Mouse (Mus musculus) urinary bladder, adult 18-20 months (tissue): Measurements from ENCODE around the gene Map3k20.

Source experiments
- DNase-seq, 2 experiments: peaks; one replicate each; pipeline ENCODE4 v3.0.0; 2022; ENCODE audit warnings: low spot score in 2 of 2, mixed read lengths in 2 of 2

The Map3k20 gene

DNA sequence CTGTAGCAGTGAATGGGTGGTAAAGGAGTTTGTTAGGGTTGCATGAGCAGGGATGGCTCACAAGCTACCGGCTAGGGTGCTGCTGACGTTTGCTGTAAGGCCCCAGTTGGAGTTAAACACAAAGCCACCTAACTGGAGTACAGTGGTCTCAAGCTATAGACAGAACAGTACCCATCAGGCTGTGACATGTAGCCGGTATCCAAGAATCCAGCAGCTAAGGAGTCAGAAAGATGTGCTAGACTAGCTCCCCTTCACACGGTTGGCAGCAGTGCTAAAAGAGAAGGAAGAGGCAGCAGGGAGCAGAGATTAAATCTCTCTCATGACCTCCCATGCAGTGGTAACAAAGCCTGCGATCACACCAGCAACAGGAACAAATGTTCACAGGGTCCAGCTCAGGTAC lies 36.2 kb downstream of the Map3k20 start:
- no peak for DNase-seq

DNA sequence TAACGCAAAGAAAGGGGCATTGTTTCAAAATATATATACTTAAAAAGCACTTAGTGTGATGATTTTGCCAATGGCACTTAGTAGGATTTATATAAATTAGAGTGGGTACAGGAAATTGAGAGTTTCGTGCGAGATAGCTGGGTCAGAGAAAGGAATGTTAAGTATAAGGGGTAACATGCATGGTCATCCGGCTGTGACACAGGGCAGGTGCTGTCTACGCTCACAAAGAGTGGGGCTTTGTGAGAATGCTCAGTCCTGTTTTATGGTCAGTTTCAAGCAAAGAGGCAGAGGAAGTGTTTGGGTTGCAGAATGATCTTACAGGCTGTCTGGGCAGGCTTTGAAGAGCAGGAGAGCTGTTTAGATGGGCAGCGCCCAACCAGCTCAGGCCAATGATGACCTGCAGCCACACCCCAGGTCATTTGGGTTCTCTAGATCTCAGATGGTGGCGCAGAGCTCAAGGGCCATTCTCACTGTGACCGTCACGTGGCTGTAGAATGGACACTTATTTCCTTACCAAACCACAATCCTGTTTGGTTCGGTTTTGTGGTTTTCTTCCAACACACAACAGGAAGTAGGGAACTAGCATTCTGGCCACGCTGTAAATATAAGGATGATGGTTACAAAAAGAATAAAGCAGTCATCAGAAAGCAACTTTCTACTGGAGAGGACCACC lies 37.4 kb downstream of the Map3k20 start:
- DNase-seq, result no peak

DNA sequence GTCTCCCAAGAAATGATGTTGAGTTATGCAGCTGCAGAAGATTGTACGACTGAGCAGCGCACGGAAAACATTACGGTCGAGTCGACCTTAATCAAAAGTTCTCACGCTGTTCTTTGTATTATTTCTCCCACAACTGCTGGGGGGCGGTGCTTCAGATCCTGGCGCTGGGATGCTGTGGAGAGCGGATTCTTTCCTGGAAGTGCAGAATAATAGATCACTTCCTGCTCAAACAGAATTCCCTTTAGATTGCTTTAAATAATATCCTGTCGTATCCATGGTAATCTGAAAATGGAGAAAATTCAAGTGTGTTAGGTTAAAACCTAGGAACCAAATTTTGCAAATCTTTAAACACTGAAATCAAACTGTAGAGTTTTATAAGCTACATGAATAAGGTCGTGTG lies 39.0 kb downstream of the Map3k20 start:
- DNase-seq, result no peak

DNA sequence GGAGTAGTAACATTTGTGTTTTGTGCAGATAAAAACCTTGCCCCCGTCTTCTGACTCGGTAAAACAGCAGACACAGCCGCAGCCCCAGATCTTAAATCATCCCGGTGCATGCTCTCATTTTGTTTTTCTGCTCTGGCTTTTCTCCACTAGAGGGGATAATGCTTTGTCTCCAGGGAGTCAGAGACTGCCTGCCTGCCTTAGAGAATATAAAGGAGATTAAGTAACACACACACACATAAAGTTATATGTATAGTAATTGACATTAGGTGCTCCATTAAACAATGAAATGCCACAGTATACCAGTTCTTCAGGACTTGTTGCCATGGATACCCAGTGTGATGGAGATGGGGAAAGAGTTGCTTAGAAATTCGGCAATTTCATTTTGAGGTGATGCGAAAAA lies 41.1 kb downstream of the Map3k20 start:
- no peak for DNase-seq

DNA sequence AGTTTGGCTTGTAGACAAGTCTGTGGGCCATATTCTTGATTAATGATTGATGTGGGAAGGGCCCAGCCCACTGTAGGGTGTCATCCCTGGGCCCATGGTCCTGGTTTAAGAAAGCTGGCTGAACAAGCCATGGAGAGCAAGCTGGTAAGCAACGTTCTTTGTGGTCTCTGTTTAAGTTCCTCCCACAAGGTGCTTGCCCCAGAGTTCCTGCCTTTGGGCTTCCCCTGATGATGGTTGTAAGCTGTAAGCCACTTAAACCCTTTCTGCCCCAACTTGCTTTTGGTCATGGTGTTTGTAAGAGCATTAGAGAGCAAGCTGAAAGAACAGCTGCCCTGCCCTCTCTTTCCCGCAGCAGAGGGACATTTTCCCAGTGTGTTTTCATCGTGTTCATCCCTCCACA lies 43.0 kb downstream of the Map3k20 start:
- no peak for DNase-seq

DNA sequence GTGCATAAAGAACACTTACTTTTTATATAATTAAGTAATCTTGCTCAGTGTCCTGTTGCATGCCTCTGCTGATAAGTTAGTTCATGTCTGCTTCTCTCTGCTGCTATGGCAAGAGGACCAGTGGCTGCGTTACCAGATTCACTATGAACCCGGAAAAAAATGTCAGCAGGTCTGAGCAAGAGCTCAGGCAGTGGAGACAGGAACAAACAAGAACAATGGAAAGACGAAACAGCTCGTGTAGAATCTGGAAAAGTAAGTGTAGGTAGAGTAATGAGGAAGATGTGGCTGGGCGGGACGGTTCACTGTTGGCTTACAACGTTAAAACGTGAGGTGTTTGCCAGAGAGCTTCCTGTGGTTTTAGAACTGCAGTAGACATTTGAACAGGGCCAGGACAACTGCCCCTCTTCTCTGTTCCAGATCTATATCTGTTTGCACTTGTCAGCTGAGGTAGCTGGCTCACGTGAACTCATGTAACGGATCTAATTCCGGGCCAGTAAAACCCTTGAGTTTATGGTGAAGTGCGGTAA lies 45.6 kb downstream of the Map3k20 start:
- DNase-seq, result peak; percentile 10 to 38

DNA sequence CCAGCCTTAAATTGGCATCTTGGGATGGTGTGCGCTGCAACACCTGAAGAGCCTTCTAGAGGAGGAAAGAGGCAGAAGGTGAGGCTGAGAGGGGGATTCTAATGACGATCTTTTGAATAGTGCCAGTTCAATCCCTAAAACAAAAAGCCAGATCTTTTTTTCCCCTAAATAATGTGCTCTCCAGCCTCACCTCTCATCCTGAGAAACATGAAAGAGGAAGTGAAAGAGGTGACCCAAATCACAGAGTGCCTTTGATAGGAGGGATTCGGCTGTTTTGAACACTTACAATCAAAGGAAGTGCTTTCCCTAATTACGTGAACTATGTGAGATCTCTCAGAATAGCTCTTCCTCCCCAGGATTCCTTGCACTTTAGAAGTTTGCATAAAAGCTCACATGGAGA lies 46.6 kb downstream of the Map3k20 start:
- DNase-seq, result no peak

DNA sequence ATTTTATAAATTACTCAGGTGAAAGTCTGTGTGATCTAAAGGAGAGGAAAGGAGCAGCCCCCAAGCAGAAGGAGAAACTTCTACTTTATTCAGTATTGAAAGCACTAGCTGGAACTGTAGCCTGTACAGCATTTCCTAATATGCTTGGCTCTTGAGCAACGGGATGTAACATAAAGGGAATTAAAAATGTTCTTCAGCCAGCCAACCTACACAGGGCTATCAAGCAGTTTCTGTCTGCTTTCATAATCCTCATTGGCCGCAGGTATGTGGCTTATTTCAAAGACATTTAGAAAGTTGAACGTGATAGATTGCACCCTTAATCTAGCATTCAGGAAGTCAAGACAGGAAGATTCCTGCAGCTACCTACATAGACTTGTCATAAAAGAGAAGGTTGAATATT lies 47.8 kb downstream of the Map3k20 start:
- DNase-seq, result no peak

DNA sequence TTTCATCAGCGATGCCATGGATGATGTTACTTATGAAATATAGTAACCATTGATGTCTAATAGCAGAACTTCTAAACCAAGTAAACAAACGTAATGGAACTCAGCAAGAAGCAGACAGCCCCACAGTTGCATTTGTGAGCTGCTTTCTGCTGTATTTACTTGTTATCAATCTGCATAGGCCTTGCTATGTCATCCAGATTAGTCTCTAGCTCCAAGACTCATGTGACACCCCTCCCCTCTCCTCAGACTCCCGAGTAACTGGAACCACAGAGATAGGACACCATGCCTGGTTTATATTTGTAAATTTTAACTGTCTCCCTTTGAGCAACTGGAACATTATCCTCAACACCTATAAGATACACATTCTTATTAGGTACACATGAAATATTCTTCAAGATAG lies 51.4 kb downstream of the Map3k20 start:
- no peak for DNase-seq

DNA sequence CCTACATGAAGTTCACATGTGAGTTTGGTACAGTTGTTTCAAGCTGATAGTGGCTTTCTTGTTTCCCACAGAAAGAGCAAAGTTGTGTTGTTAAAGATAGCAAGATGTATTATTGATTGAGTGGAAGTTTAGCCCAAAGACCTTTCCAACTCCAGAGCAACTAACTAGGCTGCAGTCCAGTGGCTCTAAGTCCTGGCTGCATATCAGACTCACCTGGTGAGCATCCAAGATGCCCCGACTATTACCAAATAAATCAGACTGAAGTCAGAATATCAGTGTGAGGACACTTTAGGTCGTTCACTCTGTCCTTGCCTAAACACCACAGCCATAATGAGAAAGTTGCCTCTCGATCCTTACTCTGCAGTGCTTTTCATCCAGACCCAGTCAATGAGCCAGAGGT lies 59.8 kb downstream of the Map3k20 start:
- no peak for DNase-seq

DNA sequence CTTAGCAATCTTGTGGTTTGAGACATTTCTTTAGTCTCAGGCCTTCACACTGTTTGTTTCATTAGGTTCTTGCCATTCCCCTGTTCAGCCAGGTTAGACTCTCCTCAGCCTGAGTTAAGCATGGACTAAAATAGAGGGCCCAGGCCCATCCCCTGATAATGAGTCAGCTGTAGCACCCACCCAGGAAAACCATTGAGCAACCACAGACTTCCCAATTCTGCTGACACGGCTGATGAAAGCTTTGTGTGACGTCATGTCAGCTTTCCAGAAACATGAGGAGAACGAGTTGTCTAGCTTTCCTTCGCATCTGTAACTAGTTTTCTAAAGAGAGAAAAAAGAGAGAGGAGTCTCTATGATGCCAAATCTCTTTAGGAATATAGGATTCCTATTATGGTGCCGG lies 65.9 kb downstream of the Map3k20 start:
- no peak for DNase-seq

DNA sequence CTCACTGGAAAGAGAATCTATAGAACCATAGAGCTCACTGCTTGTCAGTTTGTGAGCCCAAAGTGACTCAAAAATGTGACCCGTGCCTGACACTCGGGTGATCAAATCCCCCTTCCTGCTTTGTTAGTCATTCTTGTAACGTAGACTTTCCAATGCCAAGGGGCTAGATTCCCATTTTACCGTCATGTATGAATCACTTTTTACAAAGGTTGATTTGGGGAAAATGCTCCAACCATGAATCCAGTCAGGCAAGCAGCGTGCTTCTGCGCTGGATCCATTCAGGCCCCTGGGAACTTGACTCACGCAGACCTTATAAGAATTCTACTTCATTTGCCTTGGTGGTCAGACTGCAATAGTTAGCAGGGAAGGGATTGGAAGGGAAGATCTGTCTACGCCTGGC lies 66.3 kb downstream of the Map3k20 start:
- no peak for DNase-seq

DNA sequence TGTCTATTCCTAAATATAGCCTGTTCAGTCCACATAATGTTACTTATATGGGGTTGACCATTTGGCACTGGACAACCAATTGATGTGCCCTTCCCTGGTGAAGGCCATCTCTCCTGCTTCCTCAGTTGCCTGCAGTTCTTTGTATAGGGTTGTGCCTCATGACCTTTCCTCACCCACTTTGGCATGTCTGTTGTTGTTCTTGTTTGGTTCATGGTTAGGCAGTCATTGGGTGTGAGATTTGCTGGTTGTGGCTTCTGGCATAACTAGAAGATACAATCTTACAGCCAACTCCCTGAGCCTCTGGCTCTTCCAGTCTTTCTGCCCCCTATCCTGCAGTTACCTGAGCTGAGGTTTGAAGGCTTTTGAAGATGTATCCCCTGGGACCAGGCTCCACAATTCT lies 67.3 kb downstream of the Map3k20 start:
- DNase-seq, result no peak

DNA sequence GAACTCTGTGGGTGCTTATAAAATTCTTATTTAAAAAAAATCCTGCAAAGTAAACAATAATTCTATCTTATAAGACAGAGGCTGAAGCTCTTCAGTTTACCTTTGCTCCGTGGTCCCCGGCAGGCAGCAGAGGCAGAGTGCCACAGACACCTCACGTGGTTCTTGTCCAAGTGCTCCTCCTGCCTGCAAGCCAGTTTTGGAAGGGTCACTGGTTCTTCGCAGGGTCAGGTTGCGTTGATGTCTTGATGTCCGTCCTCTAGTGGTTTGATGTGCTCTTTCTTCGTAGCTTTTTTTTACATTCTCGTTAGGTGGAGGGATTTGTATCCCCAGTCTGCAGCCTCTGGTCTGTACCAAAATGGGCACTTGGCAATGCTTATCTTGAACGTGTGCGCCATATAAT lies 71.0 kb downstream of the Map3k20 start:
- no peak for DNase-seq

DNA sequence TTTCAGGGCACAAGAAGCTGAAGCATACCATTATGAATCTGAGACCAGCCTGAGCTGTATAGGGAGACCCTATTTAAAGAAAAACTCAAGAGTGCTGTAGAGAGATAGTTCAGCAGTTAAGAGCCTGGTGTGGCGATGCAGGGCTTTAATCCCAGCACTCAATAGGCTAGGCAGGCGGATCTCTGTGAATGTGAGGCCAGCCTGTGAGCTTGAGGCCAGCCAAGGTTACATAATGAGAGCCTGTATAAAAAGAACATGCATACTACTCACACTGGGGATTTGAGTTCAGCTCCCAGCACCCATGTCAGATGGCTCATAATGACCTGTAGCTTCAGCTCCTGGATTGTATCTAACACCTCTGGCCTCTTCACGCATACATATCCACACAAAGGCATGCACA lies 76.1 kb downstream of the Map3k20 start:
- DNase-seq, result no peak

DNA sequence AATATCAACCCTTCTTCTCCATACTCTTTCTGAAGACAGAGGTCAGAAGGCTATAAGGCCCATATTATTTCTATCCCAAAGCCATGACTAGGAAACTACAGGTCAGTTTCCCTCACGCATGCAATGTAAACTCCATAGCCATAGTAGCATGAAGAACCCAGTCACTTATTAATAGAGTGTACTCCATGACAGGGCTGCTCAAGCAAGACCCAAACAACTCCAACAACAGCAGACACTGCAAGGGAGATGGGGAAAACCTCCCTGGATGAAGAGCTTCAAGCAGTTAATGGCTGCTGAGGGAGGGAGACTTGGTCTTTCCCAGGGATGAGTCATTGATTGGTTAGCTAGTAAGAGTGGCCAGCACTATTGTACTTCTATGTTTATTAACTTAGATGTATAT lies 78.0 kb downstream of the Map3k20 start:
- DNase-seq, result no peak

DNA sequence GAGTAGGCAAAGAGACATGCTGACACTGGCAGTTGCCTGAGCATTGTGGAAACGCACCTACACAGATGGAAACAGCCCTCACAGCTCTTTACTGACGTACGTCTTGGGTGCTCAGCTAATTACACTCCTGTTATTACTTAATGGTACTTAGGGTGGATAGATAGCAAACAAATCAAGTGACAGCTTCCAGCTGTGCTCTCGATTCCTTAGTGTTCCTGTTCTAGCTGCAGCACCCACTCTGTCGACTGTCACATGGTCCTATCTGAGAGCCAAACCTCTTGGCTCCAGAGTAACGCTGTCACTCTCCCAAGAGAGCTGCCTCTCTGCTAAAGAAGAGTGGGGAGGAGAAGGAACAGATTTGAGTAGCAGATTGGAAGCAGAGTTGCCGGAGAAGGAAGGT lies 80.5 kb downstream of the Map3k20 start:
- DNase-seq, result no peak

DNA sequence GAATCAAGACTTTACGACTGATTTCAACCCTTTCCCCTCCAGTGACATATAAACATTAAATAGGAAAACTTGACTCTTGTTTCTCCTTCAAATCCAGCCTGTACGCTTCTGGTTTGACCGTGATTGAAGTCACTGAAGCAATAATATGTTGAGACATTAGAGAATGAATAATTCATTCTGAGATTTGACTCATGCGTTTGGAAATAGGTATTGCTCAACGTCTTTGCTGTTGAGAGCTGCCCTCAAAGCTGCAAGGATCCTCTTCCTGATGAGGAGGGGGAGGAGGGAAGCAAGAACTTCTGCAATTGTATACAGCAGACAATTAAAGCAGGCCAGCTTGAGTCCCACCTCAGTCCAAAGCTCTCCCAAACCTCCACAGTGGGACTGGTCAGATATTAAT lies 81.1 kb downstream of the Map3k20 start:
- no peak for DNase-seq

DNA sequence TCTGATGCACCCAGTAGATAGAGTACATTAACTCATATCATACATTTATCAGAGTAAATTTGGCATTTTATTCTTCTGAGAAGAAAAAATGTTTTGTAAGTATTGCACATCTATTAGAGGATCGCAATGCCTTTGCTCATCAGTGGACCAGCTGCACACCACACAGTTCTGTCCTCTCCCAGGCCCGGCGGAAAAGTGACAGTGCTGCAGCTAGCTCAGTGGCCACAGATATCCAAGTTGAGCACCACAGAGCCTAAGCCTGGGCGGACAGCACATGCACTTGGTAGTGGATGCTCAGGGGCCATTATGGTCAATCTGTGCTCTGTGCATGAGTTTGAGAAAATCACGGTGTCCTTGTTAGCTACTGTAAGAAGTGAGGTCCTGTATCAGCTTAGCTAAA lies 82.4 kb downstream of the Map3k20 start:
- DNase-seq, result no peak

DNA sequence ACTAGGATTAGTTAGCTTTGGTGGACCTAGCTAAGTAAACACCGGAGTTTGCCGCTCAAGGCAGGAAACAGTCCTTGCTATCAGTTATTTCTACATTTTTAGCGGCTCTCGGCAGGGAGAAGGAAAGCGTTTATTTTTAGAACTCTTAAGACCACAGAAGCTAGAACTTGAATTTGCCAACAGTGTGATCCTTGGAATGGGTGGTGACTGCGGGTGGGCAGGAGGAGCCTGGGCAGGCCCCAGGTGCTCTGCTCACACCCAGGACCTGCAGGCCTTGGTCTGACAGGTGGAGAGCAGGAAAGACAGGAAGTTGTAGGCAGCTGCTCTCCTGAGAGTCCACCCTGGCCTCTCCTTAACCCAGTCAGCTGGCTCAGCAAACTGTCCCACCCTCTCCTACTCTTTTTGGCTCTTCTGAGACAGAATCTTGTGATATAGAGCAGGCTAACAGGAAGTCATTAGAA lies 83.7 kb downstream of the Map3k20 start:
- DNase-seq, result no peak

DNA sequence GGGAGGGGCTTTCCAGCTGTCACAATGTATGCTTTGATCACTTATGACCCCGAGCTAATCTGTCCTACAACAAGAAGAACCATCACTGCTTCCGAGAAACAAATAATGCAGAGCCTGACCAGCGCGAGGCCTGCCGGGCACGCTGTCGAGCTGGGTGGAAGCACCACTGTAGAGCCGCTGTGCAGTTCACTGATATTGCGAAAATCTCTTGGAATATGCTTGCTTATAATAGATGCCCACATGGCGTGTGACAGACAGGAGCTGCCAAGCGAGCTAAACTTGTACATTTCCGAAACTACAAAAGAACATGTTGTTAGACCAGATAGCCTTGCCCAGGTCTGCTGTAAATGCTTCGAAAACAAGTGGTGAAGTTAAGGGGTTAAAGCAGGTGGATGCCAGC lies 86.7 kb downstream of the Map3k20 start:
- DNase-seq, result no peak

DNA sequence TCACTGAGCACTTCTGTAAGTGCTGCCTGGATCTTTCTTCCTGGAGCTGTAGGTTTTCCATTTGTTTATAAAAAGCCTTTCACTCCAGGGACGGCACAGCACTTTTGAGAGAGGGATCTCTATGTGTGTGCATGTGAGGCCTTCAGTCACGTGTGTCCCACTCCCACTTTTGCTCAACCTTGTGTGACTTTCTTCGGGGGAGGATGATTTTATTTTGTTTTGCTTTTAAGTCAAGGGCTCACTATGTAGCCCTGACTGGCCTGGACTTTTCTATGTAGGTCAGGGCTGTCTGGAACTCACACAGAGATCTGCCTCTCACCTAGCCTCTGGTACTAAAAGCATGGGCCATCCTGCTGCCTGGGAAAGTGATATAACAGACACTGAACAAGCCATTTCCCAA lies 88.6 kb downstream of the Map3k20 start:
- no peak for DNase-seq

DNA sequence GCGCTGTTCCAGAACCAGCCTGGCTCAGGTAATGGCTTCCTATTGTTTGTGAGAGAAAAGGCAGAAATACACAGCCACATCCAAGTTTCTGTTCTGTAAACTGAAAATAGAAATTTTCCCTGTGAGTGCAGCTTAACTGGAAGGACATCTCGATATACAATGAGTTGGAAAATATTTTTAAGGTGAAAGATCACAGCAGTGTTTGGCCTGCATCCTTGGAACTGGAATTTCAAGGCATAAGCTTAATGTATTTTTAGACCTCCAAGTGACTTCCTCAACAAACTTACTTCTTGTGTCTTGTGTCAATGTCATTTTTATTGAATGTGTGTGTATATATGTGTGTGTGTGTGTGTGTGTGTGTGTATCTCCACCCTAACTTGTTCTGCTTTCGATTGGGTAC lies 90.4 kb downstream of the Map3k20 start:
- no peak for DNase-seq

DNA sequence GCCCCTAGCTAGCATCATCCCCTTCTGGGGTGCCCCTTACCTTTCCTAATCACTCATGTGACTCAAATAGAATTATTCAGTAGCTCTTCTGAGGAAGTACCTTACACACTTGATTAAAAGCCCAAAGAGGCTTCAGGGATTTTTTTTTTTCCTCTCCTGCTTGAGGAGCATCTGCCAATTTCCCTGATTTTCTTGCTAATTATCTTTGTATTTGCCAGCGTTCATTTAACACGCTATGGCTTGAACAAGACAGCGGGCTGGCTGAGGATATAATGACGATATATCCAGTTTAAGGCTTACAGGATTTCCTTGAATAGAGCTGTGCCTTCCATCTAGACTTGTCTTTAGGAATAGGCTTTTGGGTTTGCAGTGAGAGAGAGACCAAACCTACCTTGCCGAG lies 91.5 kb downstream of the Map3k20 start:
- DNase-seq, result no peak
